Mouse (Mus musculus) frontal cortex, postnatal 14 days (tissue): ENCODE results near the gene Gcnt1.

Experiments
- DNase-seq, 2 experiments: peaks; one replicate each; pipeline ENCODE4 v3.0.0; 2022; ENCODE audit warnings: low spot score in 2 of 2

The Gcnt1 gene

DNA sequence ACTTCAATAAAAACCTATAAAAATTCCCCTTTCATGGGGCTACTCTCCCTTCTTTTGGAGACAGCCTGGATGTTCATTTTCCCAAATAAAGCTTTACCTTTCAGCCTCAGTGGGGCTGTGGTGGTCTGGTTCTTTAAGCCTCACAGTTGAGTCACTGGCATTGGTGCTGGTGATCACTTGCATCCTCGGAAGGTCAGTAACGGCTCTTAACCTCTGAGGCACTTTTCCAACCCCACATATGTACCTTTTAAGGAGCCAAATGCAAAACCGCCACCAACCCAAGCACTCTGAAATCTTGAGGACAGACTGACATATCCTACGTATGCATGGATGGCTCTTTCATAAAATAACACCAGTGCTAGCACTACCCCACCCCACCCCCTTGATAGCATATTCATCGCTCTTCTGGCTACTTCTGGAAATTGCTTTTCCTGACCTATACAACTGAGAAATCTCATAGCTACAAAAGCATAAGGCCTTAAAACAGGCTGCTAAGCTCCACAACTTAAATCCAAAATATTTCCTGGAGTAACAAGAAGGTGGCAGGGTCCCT is 48.9 kb downstream of the Gcnt1 start:
- DNase-seq = no peak

- DNase-seq = no peak
These were observed 49.5 kb downstream of the Gcnt1 start for GRCm38 (mm10) chr19:17323006-17323688.

DNA sequence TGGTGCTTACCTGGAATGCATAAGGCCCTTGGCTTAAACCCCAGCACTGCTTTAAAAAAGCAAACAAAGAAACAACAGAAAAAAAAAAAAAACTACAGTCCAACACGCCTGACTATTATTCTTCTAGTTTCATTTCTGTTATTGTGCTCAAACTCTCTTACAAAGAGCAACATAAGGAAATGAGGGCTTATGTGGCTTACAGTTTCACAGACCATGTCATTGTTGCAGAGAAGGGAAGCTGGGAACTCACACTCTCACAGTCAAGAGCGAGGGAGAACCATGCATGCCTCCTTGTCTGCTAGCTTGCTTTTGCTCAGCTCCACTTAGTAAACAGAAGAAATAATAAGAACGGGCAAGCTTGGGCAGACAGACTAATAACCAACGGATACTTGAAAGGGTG is 52.9 kb downstream of the Gcnt1 start:
- DNase-seq = no peak

GRCm38 (mm10) chr19:17318733-17319132 is 53.9 kb downstream of the Gcnt1 start:
- DNase-seq = no peak

GRCm38 (mm10) chr19:17316311-17317003 is 56.2 kb downstream of the Gcnt1 start:
- DNase-seq = no peak

GRCm38 (mm10) chr19:17314451-17314850 is 58.2 kb downstream of the Gcnt1 start:
- DNase-seq = no peak

DNA sequence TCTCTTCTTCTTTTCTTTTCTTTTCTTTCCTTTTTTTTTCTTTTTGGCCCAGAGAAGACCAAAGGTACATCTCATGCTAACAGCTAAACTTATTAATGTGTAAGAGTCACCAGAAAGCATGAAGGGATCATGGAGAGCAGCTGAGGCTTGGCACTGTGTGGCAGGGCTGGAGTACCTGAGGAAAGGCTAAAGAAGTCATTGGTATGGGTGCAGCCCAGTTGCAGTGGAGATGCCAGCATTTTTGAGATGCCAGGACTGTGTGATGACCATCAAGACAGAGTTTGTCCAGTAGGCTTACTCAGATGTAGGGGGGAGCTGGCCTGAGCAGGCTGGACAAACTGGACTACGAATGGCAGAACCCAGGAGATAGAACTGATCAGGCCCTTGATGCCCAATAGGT is 58.9 kb downstream of the Gcnt1 start:
- no peak for DNase-seq

- DNase-seq = no peak
These were observed 59.9 kb downstream of the Gcnt1 start for GRCm38 (mm10) chr19:17312671-17313180.

GRCm38 (mm10) chr19:17311501-17311900 is 61.1 kb downstream of the Gcnt1 start:
- DNase-seq = no peak

DNA sequence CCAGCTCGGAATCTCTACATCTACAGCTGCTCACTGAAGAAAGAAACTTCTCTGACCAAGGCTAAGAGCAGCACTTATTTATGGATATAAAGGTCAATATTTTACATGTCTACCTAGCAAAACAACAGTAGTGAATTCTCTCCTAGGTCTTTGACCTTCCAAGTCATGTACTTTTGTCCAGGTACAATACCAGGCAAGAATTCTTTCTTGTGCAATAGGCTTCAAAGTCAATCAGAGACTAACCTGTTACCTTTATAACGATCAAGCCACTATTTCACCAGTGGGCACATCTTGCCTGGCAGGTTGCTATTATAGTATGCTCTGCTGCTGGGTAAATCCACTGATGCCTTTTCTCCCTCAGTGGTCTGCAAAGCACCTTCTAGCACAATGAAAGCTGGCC is 61.6 kb downstream of the Gcnt1 start:
- no peak for DNase-seq

GRCm38 (mm10) chr19:17296081-17296480 is 76.6 kb downstream of the Gcnt1 start:
- DNase-seq = no peak

DNA sequence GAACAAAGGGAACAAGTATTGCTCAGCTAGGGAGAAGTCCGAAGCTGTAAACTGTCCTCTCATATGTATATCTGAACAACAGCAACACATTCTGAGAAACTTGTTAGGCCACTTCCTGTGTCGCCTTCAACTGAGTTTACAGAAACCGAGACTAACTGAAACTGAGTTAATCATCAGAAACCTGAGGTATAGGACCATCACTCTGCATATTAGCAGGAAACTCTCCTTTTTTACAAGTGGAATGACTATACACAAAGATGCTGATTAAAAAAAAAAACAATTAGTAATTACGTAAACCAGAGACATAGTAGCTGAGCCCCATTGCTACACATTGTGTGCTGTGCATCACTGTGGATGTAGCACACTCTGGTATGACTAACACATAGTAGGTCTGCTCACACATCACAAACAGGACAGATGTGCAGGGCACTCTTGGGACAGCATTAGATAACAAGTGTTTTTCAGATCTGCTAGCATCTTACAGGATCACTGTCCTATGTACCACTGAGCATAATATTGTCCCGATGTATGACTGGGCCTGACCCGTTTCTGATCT is 77.4 kb downstream of the Gcnt1 start:
- no peak for DNase-seq

DNA sequence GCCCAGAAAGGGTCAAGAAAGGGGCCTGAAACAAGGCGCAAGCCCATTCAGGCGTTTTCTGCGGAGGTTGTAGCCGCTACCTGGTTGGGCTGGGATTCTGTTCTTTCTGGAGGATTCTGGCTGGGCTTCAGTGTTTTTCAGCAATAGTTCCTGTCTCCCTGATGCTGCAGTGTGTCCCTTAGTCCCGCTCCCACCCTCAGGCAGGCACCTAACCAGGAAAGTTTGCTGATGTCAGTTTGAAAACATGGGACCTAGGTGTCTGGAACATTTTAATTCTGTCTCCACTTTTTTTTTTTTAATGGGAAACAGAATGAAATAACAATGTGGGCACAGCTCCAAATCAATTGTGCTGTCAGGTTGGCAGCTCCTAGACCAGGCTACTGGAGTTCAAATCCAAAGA is 78.5 kb downstream of the Gcnt1 start:
- DNase-seq = no peak

- DNase-seq = no peak
These were observed 83.1 kb downstream of the Gcnt1 start for GRCm38 (mm10) chr19:17289526-17289925.

- DNase-seq = no peak
These were observed 86.6 kb downstream of the Gcnt1 start for GRCm38 (mm10) chr19:17286004-17286403.

DNA sequence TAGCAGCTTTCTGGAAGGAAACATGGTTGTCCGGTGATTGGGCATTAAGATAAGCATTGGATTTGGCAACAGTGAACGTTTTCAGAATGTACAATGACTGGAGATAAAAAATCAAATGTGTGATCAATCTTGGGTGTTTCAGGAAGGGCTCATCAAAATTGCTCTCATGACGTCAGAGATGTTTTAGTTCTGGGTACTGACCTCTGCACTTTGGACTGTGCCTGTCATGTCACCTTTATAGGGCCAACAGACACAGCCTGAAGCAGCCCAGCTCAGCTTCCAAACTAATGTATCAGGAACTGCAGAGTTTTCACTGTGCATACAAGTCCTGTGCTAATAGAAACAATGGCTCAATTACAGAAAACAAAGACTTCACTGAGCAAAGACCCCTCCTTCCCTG is 89.3 kb downstream of the Gcnt1 start:
- DNase-seq = no peak

GRCm38 (mm10) chr19:17278381-17279051 is 94.1 kb downstream of the Gcnt1 start:
- DNase-seq = no peak
